Mouse (Mus musculus) urinary bladder, postnatal 4 days (tissue): Measurements from ENCODE around the gene Colgalt2.
A peak's percentile ranks its signal among the peaks of the same experiment; 100 is the strongest.

ENCODE experiments used
- DNase-seq, 2 experiments: peaks; one replicate each; pipeline ENCODE4 v3.0.0; 2021 to 2022; ENCODE audit warnings: low spot score in 2 of 2

The Colgalt2 gene

GRCm38 (mm10) chr1:152534531-152534930 lies 134.9 kb downstream of the Colgalt2 start:
- DNase-seq = no peak

- DNase-seq = no peak
Observed at GRCm38 (mm10) chr1:152536416-152537018, 136.9 kb downstream of the Colgalt2 start.

- DNase-seq = no peak
Observed at GRCm38 (mm10) chr1:152537186-152537585, 137.6 kb downstream of the Colgalt2 start.

GRCm38 (mm10) chr1:152538817-152539216 lies 139.2 kb downstream of the Colgalt2 start:
- DNase-seq = no peak

- no peak for DNase-seq
Observed at GRCm38 (mm10) chr1:152540304-152540887, 140.8 kb downstream of the Colgalt2 start.

- DNase-seq = no peak
Observed at GRCm38 (mm10) chr1:152542747-152543378, 143.2 kb downstream of the Colgalt2 start.

GRCm38 (mm10) chr1:152543449-152544159 lies 144.0 kb downstream of the Colgalt2 start:
- no peak for DNase-seq

GRCm38 (mm10) chr1:152549061-152549738 lies 149.6 kb downstream of the Colgalt2 start:
- no peak for DNase-seq

- no peak for DNase-seq
Observed at GRCm38 (mm10) chr1:152550544-152550943, 150.9 kb downstream of the Colgalt2 start.

GRCm38 (mm10) chr1:152550973-152551372 lies 151.3 kb downstream of the Colgalt2 start:
- DNase-seq = no peak

- DNase-seq = no peak
Observed at GRCm38 (mm10) chr1:152553912-152554547, 154.4 kb downstream of the Colgalt2 start.

GRCm38 (mm10) chr1:152555944-152556573 lies 156.4 kb downstream of the Colgalt2 start:
- DNase-seq = peak; percentile 72

GRCm38 (mm10) chr1:152556576-152557281 lies 157.1 kb downstream of the Colgalt2 start:
- no peak for DNase-seq
